Mouse (Mus musculus) limb, embryonic 12.5 days (tissue): ENCODE data around the gene Golga7b. TPM values are rescaled to one million over a fixed set of nuclear protein-coding genes. Genes with fewer than 3 reads are reported as not detected.

Experiments
- ATAC-seq: fragments of 200-750 bp; cut with Nextera tagmentation; 2 replicates; pipeline ENCODE4 v1.8.0; 2017; ENCODE audit warnings: low read depth, moderate TSS enrichment; ENCODE audit not compliant: insufficient number of reproducible peaks, insufficient read depth, low FRiP score, low TSS enrichment
- H3K27ac ChIP-seq: fragments of 300-500 bp; sonication (generic); 2 replicates; pipeline ENCODE4 v1.5.1; 2016; ENCODE audit warnings: mild to moderate bottlenecking, moderate library complexity
- H3K27me3 ChIP-seq: fragments of 300-500 bp; sonication (generic); 2 replicates; pipeline ENCODE4 v1.6.1; 2016; ENCODE audit warnings: mild to moderate bottlenecking, moderate library complexity
- H3K36me3 ChIP-seq: fragments of 300-500 bp; sonication (generic); 2 replicates; pipeline ENCODE4 v1.6.1; 2016; ENCODE audit warnings: mild to moderate bottlenecking, moderate library complexity
- H3K4me1 ChIP-seq: fragments of 300-500 bp; sonication (generic); replicated peaks from 2 replicates; pipeline ENCODE4 v1.6.1; 2016
- H3K4me2 ChIP-seq: fragments of 300-500 bp; sonication (generic); 2 replicates; pipeline ENCODE4 v1.6.1; 2016; ENCODE audit warnings: mild to moderate bottlenecking, moderate library complexity
- H3K4me3 ChIP-seq: fragments of 300-500 bp; sonication (generic); replicated peaks from 2 replicates; pipeline ENCODE4 v1.5.1; 2016; ENCODE audit warnings: mild to moderate bottlenecking
- H3K9ac ChIP-seq: fragments of 300-500 bp; sonication (generic); replicated peaks from 2 replicates; pipeline ENCODE4 v1.6.1; 2016; ENCODE audit warnings: mild to moderate bottlenecking, moderate library complexity
- H3K9me3 ChIP-seq: fragments of 300-500 bp; sonication (generic); 2 replicates; pipeline ENCODE4 v1.6.1; 2016; ENCODE audit warnings: mild to moderate bottlenecking, moderate library complexity
- WGBS: fragments of 180-500 bp; shearing (Covaris S2); methylation state at CpG from one replicate; pipeline ENCODE4 v1.1.7; 2016; 5-methylcytosine and 5-hydroxymethylcytosine counted together
- polyA plus RNA-seq: library from polyadenylated mRNA; unstranded; fragments of >200 nt; fragmentation: Nextera tagmentation; extraction: Ambion mirVana; gene quantifications from 2 replicates; pipeline ENCODE4 v1.2.1, GENCODE M21; 2016

Golga7b gene
- polyA plus RNA-seq, 1 experiment from 2014 or later: 0.08 TPM

DNA sequence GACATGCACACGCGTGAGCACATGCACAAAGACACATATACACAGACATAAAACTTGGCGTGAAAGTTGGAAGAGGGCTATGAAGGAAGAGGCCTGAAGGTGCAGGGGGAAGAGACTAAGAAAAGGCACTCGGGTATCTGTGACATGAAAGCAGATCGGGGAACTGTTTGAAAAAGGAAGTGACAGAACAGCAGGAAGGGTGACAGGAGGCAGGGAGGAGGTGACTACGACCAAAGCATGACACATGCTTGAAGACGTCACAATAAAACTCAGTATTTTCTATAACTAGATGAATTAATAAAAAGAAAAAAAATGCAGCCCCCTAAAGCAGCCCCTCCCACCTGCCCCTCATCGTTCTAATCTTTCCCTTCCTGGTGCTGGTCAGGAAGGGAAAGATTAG is 58.4 kb downstream of the Golga7b start:
- 66% methylated on average over 8 of the region's 8 CpGs for WGBS
- no peaks in the 10 kb centered on the region for H3K36me3 ChIP-seq

DNA sequence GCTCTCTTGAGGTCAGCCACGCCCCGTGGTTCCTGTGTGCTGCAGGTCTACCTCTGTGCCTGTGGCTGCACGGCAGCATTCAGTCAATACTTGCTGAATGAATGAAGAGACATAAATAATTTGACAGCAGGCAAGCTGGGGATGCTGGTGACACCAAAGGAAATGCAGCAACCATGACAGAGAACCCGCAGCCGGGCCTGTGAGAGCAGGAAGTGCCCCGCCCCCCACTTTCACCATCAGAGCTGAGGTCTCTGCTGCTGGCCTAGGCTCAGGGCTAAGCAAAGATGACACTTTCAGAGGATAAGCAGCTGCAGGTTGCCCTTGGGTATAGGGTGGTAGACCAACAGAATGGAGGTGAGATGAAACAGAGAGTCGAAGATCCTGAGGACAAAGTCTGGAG is 58.8 kb downstream of the Golga7b start:
- no peak for ATAC-seq
- no peaks in the 10 kb centered on the region for H3K36me3 ChIP-seq
- no peak overlapping the region for H3K4me2 ChIP-seq
- no peaks in the 10 kb centered on the region for H3K9me3 ChIP-seq
- H3K4me1 ChIP-seq: peaks cover 10% of the 10 kb centered on the region
- H3K27me3 ChIP-seq: peaks cover 8% of the 10 kb centered on the region; the same call in 1 of the 2 replicates
- H3K9ac ChIP-seq: no peak overlapping the region
- 45% methylated on average over 7 of the region's 7 CpGs for WGBS
- H3K27ac ChIP-seq: no peak overlapping the region
- H3K4me3 ChIP-seq: no peak overlapping the region

More for the DNA sequence above, 58.4 kb downstream of the Golga7b start:
- Histone ChIP-seq H3K9me3 (no peaks in the 10 kb centered on the region), H3K4me3 (no peak overlapping the region), H3K9ac (no peak overlapping the region), H3K4me1 (peaks cover 10% of the 10 kb centered on the region), H3K27ac (no peak overlapping the region), H3K4me2 (no peak overlapping the region), H3K27me3 (peaks cover 8% of the 10 kb centered on the region; the same call in 1 of the 2 replicates)
- no peak for ATAC-seq

- Histone ChIP-seq H3K9me3 (no peaks in the 10 kb centered on the region), H3K4me1 (peaks cover 10% of the 10 kb centered on the region), H3K27me3 (peaks cover 14% of the 10 kb centered on the region; the same call in 1 of the 2 replicates), H3K4me3 (no peak overlapping the region), H3K36me3 (no peaks in the 10 kb centered on the region), H3K4me2 (no peak overlapping the region), H3K9ac (no peak overlapping the region), H3K27ac (no peak overlapping the region)
- no peak for ATAC-seq
- 5% methylated on average over 8 of the region's 8 CpGs for WGBS
These were observed 59.6 kb downstream of the Golga7b start for GRCm38 (mm10) chr19:42307019-42307418.

GRCm38 (mm10) chr19:42308931-42309330 is 61.6 kb downstream of the Golga7b start:
- ATAC-seq: no peak
- H3K9ac ChIP-seq: no peak overlapping the region
- no peak overlapping the region for H3K4me3 ChIP-seq
- no peak overlapping the region for H3K27ac ChIP-seq
- no peaks in the 10 kb centered on the region for H3K9me3 ChIP-seq
- no peak overlapping the region for H3K4me2 ChIP-seq
- H3K36me3 ChIP-seq: no peaks in the 10 kb centered on the region
- peaks cover 14% of the 10 kb centered on the region; the same call in 1 of the 2 replicates for H3K27me3 ChIP-seq
- 81% methylated on average over 12 of the region's 12 CpGs for WGBS
- H3K4me1 ChIP-seq: peaks cover 10% of the 10 kb centered on the region

DNA sequence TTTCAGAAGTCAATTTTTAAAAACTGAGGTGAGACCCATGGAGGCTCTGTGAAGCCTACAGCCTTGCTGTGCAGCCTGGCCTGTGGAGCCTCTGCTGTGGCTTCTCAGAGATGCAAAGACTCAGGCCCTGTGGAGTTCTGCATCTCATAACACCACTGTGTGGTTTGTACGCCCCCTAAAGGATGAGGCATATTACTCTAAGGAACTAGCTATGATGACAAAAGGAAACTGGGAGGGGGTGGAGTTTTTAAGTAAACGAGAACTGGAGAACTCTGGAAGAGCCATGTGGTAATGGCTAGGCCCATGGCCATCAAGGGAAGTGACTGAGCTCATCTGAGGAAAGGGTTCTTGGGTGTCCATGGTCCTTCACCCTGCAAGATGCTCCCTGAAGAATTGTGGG is 64.0 kb downstream of the Golga7b start:
- H3K9me3 ChIP-seq: no peaks in the 10 kb centered on the region
- 33% methylated on average over 2 of the region's 2 CpGs for WGBS
- ATAC-seq: no peak

DNA sequence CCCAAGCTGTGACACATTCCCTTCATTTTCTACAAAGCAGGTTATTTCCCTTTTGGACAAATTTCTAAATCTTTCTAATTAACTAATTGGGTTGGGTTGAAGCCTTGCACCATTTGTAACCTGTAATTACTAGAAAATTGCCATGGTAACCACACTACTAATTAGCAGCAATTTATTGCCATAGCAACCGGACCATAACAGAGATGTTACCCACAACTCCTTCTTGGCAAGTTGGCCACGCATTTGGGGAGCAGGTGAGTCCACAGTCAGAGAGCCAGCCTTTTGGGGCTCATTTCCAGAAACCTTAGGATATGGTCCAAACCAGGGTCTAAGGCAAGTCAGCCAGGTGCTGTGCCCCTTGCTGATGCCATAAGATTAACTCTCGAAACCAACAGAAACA is 64.8 kb downstream of the Golga7b start:
- no peak for ATAC-seq
- Histone ChIP-seq H3K9ac (no peak overlapping the region), H3K4me2 (no peak overlapping the region), H3K27me3 (peaks cover 11% of the 10 kb centered on the region; the same call in 1 of the 2 replicates), H3K4me1 (peaks cover 11% of the 10 kb centered on the region; the same call in 1 of the 2 replicates), H3K27ac (no peak overlapping the region), H3K9me3 (no peaks in the 10 kb centered on the region), H3K4me3 (no peak overlapping the region), H3K36me3 (no peaks in the 10 kb centered on the region)
- 54% methylated on average over 3 of the region's 3 CpGs for WGBS

More for the DNA sequence above, 64.0 kb downstream of the Golga7b start:
- Histone ChIP-seq H3K4me2 (no peak overlapping the region), H3K27me3 (peaks cover 14% of the 10 kb centered on the region; the same call in 1 of the 2 replicates), H3K9ac (no peak overlapping the region), H3K36me3 (no peaks in the 10 kb centered on the region), H3K4me1 (peaks cover 15% of the 10 kb centered on the region), H3K4me3 (no peak overlapping the region), H3K27ac (no peak overlapping the region)

DNA sequence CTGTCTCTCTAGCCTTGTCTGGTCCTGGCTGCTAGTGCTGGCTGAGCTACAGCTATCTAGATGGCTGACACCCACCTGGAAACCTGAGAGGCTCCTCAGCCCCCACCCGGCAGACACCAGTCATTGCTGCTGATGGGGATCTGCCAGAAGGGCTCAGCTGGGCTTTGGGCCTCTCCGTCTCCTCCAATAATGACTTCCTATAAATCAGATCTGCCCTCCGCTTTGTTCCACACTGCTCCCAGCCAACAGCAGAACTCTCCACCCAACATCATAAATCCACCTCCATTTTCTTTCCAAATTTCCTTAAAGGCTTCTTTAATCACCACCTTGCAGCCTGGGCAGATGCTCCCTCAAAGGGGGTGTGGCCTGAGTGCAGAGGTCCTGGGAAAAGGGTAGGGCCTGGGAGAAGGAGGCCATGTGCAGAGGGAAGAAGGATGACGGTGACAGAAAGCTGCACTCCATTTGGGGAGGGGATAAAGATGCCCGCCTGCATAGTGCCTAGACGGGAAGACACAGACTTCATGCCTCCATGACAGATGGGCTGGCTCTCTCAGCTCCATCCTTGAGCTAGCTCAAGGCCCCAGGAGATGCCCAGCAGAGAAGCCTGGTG is 67.8 kb downstream of the Golga7b start:
- no peak overlapping the region for H3K4me2 ChIP-seq
- H3K27me3 ChIP-seq: peaks cover 26% of the 10 kb centered on the region
- H3K9me3 ChIP-seq: no peaks in the 10 kb centered on the region
- H3K4me1 ChIP-seq: peaks cover 12% of the 10 kb centered on the region
- no peak for ATAC-seq
- H3K27ac ChIP-seq: no peak overlapping the region
- WGBS: 49% methylated on average over 6 of the region's 6 CpGs
- H3K9ac ChIP-seq: no peak overlapping the region
- no peaks in the 10 kb centered on the region for H3K36me3 ChIP-seq
- H3K4me3 ChIP-seq: no peak overlapping the region

- no peaks in the 10 kb centered on the region for H3K36me3 ChIP-seq
- peaks cover 26% of the 10 kb centered on the region for H3K27me3 ChIP-seq
- 7% methylated on average over 1 of the region's 1 CpGs for WGBS
- H3K4me1 ChIP-seq: peaks cover 12% of the 10 kb centered on the region
- ATAC-seq: no peak
- H3K4me3 ChIP-seq: no peak overlapping the region
- no peaks in the 10 kb centered on the region for H3K9me3 ChIP-seq
- H3K27ac ChIP-seq: no peak overlapping the region
- H3K9ac ChIP-seq: no peak overlapping the region
- no peak overlapping the region for H3K4me2 ChIP-seq
These were observed 68.5 kb downstream of the Golga7b start for GRCm38 (mm10) chr19:42315914-42316313.

- WGBS: 84% methylated on average over 2 of the region's 2 CpGs
- H3K9ac ChIP-seq: no peak overlapping the region
- no peak overlapping the region for H3K4me3 ChIP-seq
- no peak overlapping the region for H3K4me2 ChIP-seq
- no peak overlapping the region for H3K27ac ChIP-seq
- peaks cover 28% of the 10 kb centered on the region for H3K27me3 ChIP-seq
- no peaks in the 10 kb centered on the region for H3K36me3 ChIP-seq
- H3K4me1 ChIP-seq: peaks cover 12% of the 10 kb centered on the region
- no peak for ATAC-seq
- no peaks in the 10 kb centered on the region for H3K9me3 ChIP-seq
These were observed 69.2 kb downstream of the Golga7b start for GRCm38 (mm10) chr19:42316525-42316924.

- no peak for ATAC-seq
- H3K9ac ChIP-seq: no peak overlapping the region
- H3K27me3 ChIP-seq: peaks cover 25% of the 10 kb centered on the region
- H3K36me3 ChIP-seq: no peaks in the 10 kb centered on the region
- no peak overlapping the region for H3K4me2 ChIP-seq
- no peaks in the 10 kb centered on the region for H3K9me3 ChIP-seq
- H3K4me3 ChIP-seq: no peak overlapping the region
- peaks cover 12% of the 10 kb centered on the region for H3K4me1 ChIP-seq
- no peak overlapping the region for H3K27ac ChIP-seq
- 70% methylated on average over 8 of the region's 8 CpGs for WGBS
These were observed 69.6 kb downstream of the Golga7b start for GRCm38 (mm10) chr19:42316998-42317397.

DNA sequence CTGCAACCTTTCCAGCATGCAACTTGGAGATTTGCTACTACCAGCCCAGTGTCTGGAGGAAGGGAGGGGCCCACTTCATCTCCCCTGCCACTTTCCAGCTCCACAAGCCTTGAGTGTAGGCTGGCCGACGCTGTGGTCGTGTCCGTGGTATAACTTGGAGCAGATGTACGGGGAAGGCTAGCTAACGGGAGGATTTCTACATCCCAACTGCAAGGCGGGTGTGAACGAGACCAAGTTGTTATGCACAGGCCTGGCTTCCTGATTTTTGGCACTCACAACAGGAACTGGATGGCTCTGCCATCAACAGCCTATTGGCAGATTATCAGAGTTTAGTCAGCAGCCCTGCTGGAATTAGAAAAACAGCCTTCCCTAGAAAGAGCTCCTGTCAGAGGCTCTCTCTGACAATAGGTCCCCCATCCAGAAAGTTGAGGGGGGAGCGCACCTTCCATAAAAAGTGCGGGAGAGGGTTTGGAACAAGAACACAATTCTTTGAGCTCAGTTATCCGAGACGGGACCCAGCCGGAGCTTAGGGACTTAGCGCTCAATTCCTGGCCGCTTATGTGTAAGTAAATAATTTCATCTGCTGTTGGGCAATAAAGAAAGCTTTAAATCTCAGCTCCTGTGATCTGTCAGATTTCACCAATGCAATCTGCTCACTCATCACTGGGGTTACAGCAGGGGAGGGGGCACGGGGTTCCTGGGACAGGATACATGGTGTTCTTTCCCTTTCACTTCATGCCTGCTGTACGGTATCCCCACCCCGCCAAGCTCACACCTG is 70.5 kb downstream of the Golga7b start:
- Histone ChIP-seq H3K36me3 (no peaks in the 10 kb centered on the region), H3K4me1 (peaks cover 12% of the 10 kb centered on the region), H3K9me3 (no peaks in the 10 kb centered on the region), H3K4me3 (no peak overlapping the region), H3K9ac (no peak overlapping the region), H3K4me2 (no peak overlapping the region), H3K27me3 (peaks cover 25% of the 10 kb centered on the region), H3K27ac (no peak overlapping the region)
- WGBS: 45% methylated on average over 18 of the region's 18 CpGs
- ATAC-seq: no peak
